Mouse (Mus musculus) WW6 (cell line): Measurements from ENCODE around the gene Clybl.
A peak's percentile ranks its signal among the peaks of the same experiment; 100 is the strongest.

Source experiments
- DNase-seq: peaks from one replicate; pipeline ENCODE4 v3.0.0-alpha.2; 2013; ENCODE audit warnings: low read depth, low spot score

The Clybl gene

GRCm38 (mm10) chr14:122300261-122300660, 118.8 kb downstream of the Clybl start:
- no peak for DNase-seq

DNA sequence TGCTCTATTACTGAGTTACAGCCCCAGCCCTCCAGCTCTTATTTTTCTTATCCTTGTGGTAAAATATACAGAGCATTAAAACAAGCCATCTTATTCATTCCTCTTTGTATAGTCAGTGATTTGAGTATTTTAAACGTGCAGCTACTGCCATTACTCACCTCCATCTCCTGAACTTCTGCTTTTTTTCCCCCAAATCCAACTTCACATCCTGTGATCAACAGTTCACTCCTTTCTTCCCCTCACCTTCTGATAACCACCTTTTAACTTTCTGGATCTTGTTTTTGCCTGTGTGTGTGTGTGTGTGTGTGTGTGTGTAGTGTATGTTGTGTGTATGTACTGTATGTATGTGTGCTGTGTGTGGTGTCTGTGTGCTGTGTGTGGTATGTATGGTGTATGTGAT, 122.3 kb downstream of the Clybl start:
- DNase-seq: no peak

- no peak for DNase-seq
Observed at GRCm38 (mm10) chr14:122305132-122305531, 123.6 kb downstream of the Clybl start.

- DNase-seq: no peak
Observed at GRCm38 (mm10) chr14:122312415-122312814, 130.9 kb downstream of the Clybl start.

DNA sequence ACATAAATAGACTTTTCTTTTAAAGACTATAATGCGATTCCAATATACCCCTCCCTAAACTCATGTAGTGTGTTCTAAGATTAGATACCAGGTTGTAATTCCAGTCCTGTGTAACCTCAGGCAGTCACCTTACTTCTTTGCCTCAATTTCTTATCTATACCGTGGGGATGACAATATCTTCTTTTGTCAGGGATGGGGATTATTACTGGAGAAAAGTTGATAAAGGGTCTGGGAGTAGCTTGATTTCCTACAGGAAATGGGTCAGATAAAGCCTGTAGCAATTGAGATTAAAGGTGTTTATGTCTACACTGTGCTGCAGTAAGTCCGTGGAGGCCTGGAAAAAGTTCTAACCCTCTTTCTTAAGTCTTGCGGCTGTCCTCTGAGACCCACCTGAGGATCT, 131.8 kb downstream of the Clybl start:
- DNase-seq: no peak

DNA sequence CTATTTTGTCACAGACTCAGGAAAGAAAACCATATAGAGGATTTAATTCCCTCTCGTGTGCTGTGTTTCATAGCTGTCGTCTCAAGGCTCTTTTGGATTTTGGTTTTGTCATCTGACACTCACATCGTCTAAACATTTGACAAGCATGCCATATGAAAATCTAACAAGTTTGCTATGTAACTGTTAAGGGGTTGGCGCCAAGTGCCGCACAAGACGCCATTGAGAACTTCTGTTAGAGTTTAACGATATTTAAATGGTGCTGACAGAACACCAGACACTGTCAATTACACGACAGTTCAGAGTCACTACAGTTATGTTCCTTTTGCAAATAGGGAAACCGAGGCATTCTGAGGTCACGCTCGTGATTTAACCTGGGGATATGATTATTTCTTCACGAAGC, 134.2 kb downstream of the Clybl start:
- DNase-seq: no peak

DNA sequence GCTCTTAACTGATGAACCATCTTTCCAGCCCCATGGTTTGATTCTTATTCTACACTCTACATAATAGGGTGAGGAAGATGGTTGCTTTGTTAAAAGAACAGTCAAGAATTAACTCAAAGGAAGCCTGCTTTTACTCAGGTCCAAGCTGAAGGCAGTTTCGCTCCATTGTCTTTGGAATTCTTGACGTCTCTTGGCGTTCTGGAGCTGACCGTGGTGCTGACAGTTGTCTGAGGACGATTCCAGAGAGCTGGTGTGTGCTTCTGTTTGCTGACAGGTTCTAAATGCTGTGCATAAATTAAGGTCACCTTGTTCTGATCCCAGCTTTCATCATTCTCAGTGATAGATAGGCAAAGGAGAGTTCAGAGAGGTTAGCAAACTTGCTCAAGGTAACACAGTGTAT, 140.6 kb downstream of the Clybl start:
- peak; percentile 26 for DNase-seq

- no peak for DNase-seq
Observed at GRCm38 (mm10) chr14:122323838-122324458, 142.4 kb downstream of the Clybl start.

DNA sequence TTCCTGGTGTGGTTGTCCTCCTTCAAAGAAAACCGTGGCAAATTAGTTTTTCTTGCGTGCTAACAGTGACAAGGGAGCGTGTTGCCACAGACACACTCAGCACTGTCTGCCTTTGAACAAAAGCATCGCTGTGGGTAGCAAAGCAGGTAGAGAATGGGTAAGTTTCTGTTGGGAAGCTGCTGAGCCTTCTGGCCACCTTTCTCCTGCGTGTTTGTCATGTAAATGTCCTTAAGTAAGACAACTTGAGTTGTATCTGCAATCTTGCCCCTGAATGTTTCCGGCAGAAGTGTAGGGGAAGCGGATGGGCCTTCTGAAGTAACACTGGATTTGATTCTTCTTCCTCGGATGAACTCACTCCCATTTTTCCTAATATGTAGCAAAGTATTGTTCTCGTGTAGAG, 148.6 kb downstream of the Clybl start:
- no peak for DNase-seq

- DNase-seq: no peak
Observed at GRCm38 (mm10) chr14:122330716-122331115, 149.2 kb downstream of the Clybl start.

DNA sequence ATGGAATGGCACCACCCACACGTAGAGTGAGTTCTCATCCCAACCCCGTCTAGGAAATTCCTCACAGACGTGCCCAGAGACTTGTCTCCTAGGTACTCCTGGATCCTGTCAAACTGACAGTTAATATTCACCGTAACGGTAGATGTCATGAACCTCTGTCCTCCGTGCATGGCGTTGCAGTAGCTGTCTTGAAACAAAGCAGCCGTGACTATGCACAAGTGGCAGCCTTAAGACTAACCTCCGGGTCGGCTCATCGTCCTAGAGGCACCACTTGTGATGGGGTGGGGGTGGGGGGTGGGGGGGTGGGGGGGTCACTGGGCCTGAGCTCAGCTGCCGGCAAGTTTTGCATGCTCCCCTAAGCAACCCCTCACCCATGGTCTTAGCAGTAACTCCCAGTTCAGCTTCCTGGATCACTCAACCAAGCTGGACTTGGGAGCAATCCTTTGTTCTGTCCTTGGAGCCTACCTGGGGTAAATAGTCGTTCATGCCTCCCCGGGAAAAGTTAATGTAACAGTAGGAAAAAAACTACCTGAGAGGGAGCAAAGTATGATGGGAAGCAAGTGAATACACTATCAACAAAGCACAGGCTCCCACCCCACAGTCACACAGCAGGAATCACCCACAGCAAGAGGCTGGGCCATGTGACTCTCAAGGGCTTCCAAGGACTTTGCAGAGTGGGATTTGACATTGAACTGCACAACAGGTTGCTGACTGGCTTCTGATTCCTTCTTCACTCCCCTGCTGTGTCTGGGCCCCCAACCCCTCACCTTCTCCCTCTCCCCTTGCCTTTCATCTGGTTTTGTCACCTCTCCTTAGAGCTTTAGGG, 150.3 kb downstream of the Clybl start:
- DNase-seq: peak; percentile 46

GRCm38 (mm10) chr14:122336957-122337356, 155.5 kb downstream of the Clybl start:
- no peak for DNase-seq

DNA sequence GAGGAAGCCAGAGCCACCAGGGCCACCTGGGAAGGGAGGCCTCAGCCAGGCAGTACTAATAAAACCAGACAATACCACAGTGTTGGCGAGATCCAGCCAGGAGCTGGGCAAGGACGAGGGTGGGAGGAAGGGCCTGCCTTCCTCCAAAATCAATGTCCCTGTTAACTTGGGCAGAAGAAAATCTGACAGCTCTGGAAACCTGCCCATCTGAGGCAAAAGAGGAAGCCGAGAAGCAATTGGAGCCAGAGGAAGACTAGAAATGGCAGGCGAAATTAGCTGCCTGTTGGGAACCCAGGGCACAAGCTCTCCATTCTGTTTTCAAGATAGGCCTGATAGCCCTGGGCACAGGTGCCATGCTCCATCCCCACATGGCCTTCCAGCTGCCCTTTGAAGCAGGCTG, 157.3 kb downstream of the Clybl start:
- no peak for DNase-seq

DNA sequence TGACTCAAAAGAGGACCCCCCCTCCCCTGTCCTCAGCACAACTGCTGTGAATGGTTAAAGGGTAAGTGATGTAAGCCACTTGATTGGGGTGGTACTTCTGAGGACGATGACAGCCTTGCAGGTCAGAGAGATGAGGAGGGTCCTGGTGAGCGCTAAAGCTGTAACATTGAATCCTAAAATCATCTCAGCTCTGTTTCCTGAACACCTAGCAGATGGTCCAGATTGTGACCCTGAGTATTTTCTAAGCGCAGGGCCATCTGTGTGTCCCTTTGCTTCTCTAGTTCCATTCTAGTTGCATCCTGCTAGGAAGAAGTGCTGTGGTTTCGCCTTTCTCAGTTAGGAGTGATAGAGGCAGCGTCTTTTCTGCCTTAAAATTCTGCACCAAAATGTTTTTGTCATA, 158.6 kb downstream of the Clybl start:
- DNase-seq: no peak

GRCm38 (mm10) chr14:122341591-122342360, 160.3 kb downstream of the Clybl start:
- peak; percentile 73 for DNase-seq

- DNase-seq: no peak
Observed at GRCm38 (mm10) chr14:122344272-122345224, 163.0 kb downstream of the Clybl start.

DNA sequence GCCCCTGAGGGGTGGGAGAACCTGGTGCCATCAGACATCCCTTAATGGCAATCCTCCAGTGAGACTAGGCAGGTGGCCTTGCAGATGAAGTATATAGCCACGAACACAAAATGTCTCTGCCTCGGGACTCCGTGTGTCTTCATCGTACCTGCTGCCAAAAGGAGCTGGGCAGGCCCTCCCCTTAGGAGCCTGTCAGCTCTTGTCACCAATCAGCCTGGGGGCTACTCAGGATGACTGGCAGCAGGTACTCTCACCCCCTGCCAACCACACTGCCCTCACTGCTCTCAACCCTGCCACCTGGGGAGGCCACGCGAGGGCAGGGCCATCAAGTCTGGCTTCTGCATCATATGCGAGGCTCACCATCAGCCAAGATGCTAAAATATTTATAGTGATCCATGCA, 166.6 kb downstream of the Clybl start:
- no peak for DNase-seq

GRCm38 (mm10) chr14:122349326-122349725, 167.8 kb downstream of the Clybl start:
- DNase-seq: no peak

- DNase-seq: no peak
Observed at GRCm38 (mm10) chr14:122349761-122350160, 168.3 kb downstream of the Clybl start.

DNA sequence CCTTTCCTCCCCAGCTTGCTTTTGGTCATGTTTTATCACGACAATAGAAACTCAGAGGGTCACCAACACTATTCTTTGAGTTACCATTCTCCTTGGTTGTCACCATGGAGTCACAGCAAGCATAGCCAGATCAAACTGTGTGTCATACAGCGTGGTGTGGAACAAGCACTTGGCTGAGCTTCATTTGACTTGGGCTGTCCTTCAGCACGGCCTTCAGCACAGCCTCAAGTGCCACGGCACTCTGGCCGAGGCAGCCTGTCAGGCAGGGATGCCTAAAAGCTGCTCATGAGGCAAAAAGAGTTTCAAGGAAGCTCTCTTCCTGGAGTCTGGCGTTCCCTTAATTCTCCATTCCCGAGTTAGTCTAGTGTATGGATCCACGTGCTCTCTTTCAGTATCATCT, 169.3 kb downstream of the Clybl start:
- DNase-seq: no peak

DNA sequence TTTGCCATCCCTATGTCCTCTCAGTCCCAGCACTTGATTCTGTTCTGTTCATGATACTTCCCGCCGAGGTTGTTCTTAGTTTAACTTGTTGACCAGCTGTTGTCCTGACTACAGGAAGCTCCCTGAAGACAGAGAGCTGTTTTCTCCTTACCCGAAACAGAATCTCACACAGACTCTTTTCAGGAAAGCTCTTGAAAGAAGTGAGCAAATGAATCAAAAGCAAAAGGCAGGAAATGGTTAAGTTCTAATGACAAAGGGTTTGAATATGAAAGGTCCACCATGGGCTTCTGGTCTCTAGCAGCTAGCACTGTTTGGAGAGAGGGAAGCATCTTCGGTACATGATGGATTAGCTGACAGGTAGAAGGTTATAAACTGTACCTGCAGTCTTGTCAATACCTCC, 175.8 kb downstream of the Clybl start:
- no peak for DNase-seq
